Mouse (Mus musculus): Measurements from ENCODE around the gene Ankrd11. TPM values are rescaled to one million over a fixed set of nuclear protein-coding genes. Genes with fewer than 3 reads are reported as not detected.

The Ankrd11 gene
- polyA plus RNA-seq, 1 experiment from 2014 or later: 65.7 TPM

- Histone ChIP-seq H3K4me2 (no peak overlapping the region), H3K27ac (no peak overlapping the region), H3K27me3 (no peaks in the 10 kb centered on the region), H3K9me3 (no peaks in the 10 kb centered on the region), H3K9ac (no peak overlapping the region), H3K4me3 (replicated peaks) (no peak overlapping the region), H3K4me1 (peaks cover 8% of the 10 kb centered on the region), H3K36me3 (replicated peaks) (no peaks in the 10 kb centered on the region)
- 90% methylated on average over 5 of the region's 5 CpGs for WGBS
- no peak for ATAC-seq (ENCODE audit: low FRiP score)
Observed at GRCm38 (mm10) chr8:122949701-122950100, 92.4 kb downstream of the Ankrd11 start.

GRCm38 (mm10) chr8:122945775-122946174, 96.3 kb downstream of the Ankrd11 start:
- H3K9ac ChIP-seq: no peak overlapping the region
- no peaks in the 10 kb centered on the region for H3K9me3 ChIP-seq
- 78% methylated on average over 2 of the region's 2 CpGs for WGBS

GRCm38 (mm10) chr8:122942803-122943713, 99.0 kb downstream of the Ankrd11 start:
- H3K4me1 ChIP-seq: peaks cover 13% of the 10 kb centered on the region
- no peak for ATAC-seq (ENCODE audit: low FRiP score)
- no peak overlapping the region for H3K4me2 ChIP-seq
- H3K36me3 ChIP-seq (replicated peaks): no peaks in the 10 kb centered on the region
- H3K27me3 ChIP-seq: no peaks in the 10 kb centered on the region
- H3K9me3 ChIP-seq: no peaks in the 10 kb centered on the region
- peak overlapping the region; percentile 50; the same call in 1 of the 2 replicates for H3K27ac ChIP-seq
- no peak overlapping the region for H3K9ac ChIP-seq
- no peak overlapping the region for H3K4me3 ChIP-seq (replicated peaks)
- WGBS: 77% methylated on average over 9 of the region's 9 CpGs

More at GRCm38 (mm10) chr8:122945775-122946174, 96.3 kb downstream of the Ankrd11 start:
- no peak for ATAC-seq (ENCODE audit: low FRiP score)
- Histone ChIP-seq H3K4me1 (peaks cover 14% of the 10 kb centered on the region), H3K4me3 (replicated peaks) (no peak overlapping the region), H3K4me2 (no peak overlapping the region), H3K27ac (no peak overlapping the region), H3K27me3 (no peaks in the 10 kb centered on the region), H3K36me3 (replicated peaks) (no peaks in the 10 kb centered on the region)

GRCm38 (mm10) chr8:122938591-122938990, 103.5 kb downstream of the Ankrd11 start:
- 0 out of 2 replicates have a peak overlapping the region, but pooled peaks have one; percentile 61 for H3K27ac ChIP-seq
- no peak for ATAC-seq (ENCODE audit: low FRiP score)
- WGBS: 63% methylated on average over 4 of the region's 4 CpGs

GRCm38 (mm10) chr8:122938170-122938569, 103.9 kb downstream of the Ankrd11 start:
- Histone ChIP-seq H3K9me3 (no peaks in the 10 kb centered on the region), H3K4me1 (peaks cover 26% of the 10 kb centered on the region), H3K27me3 (no peaks in the 10 kb centered on the region), H3K9ac (no peak overlapping the region), H3K27ac (peak overlapping the region; percentile 61; the same call in 1 of the 2 replicates), H3K36me3 (replicated peaks) (no peaks in the 10 kb centered on the region), H3K4me3 (replicated peaks) (no peak overlapping the region), H3K4me2 (no peak overlapping the region)
- no peak for ATAC-seq (ENCODE audit: low FRiP score)
- 67% methylated on average over 3 of the region's 3 CpGs for WGBS

More at GRCm38 (mm10) chr8:122938591-122938990, 103.5 kb downstream of the Ankrd11 start:
- H3K4me2 ChIP-seq: no peak overlapping the region
- H3K4me3 ChIP-seq (replicated peaks): no peak overlapping the region
- H3K4me1 ChIP-seq: peaks cover 26% of the 10 kb centered on the region
- no peaks in the 10 kb centered on the region for H3K9me3 ChIP-seq
- no peaks in the 10 kb centered on the region for H3K27me3 ChIP-seq
- H3K9ac ChIP-seq: no peak overlapping the region
- H3K36me3 ChIP-seq (replicated peaks): no peaks in the 10 kb centered on the region

- 0 out of 2 replicates have a peak overlapping the region, but pooled peaks have one; percentile 61 for H3K27ac ChIP-seq
- no peaks in the 10 kb centered on the region for H3K36me3 ChIP-seq (replicated peaks)
- H3K27me3 ChIP-seq: no peaks in the 10 kb centered on the region
- 88% methylated on average over 2 of the region's 2 CpGs for WGBS
- no peaks in the 10 kb centered on the region for H3K9me3 ChIP-seq
- ATAC-seq (ENCODE audit: low FRiP score): no peak
- no peak overlapping the region for H3K4me3 ChIP-seq (replicated peaks)
- H3K9ac ChIP-seq: no peak overlapping the region
- peaks cover 28% of the 10 kb centered on the region for H3K4me1 ChIP-seq
- no peak overlapping the region for H3K4me2 ChIP-seq
Observed at GRCm38 (mm10) chr8:122937545-122938053, 104.5 kb downstream of the Ankrd11 start.

- H3K4me1 ChIP-seq: peaks cover 32% of the 10 kb centered on the region
- H3K27ac ChIP-seq: no peak overlapping the region
Observed at GRCm38 (mm10) chr8:122935912-122936311, 106.2 kb downstream of the Ankrd11 start.

GRCm38 (mm10) chr8:122935118-122935517, 107.0 kb downstream of the Ankrd11 start:
- Histone ChIP-seq H3K4me2 (no peak overlapping the region), H3K27me3 (no peaks in the 10 kb centered on the region), H3K9me3 (no peaks in the 10 kb centered on the region), H3K9ac (no peak overlapping the region), H3K4me3 (replicated peaks) (no peak overlapping the region), H3K4me1 (peaks cover 32% of the 10 kb centered on the region), H3K36me3 (replicated peaks) (no peaks in the 10 kb centered on the region), H3K27ac (peak overlapping the region; percentile 3; the same call in 1 of the 2 replicates)
- no peak for ATAC-seq (ENCODE audit: low FRiP score)
- WGBS: 81% methylated on average over 1 of the region's 1 CpGs

More at GRCm38 (mm10) chr8:122935912-122936311, 106.2 kb downstream of the Ankrd11 start:
- ATAC-seq (ENCODE audit: low FRiP score): no peak
- no peaks in the 10 kb centered on the region for H3K9me3 ChIP-seq
- no peak overlapping the region for H3K9ac ChIP-seq
- no peak overlapping the region for H3K4me2 ChIP-seq
- H3K36me3 ChIP-seq (replicated peaks): no peaks in the 10 kb centered on the region
- no peaks in the 10 kb centered on the region for H3K27me3 ChIP-seq
- 86% methylated on average over 3 of the region's 3 CpGs for WGBS
- no peak overlapping the region for H3K4me3 ChIP-seq (replicated peaks)

- Histone ChIP-seq H3K4me2 (no peak overlapping the region), H3K36me3 (replicated peaks) (no peaks in the 10 kb centered on the region), H3K9ac (no peak overlapping the region), H3K27me3 (no peaks in the 10 kb centered on the region), H3K4me1 (peaks cover 32% of the 10 kb centered on the region), H3K9me3 (no peaks in the 10 kb centered on the region), H3K27ac (no peak overlapping the region), H3K4me3 (replicated peaks) (no peak overlapping the region)
- no peak for ATAC-seq (ENCODE audit: low FRiP score)
Observed at GRCm38 (mm10) chr8:122933973-122934372, 108.1 kb downstream of the Ankrd11 start.

GRCm38 (mm10) chr8:122932561-122932959, 109.5 kb downstream of the Ankrd11 start:
- H3K9me3 ChIP-seq: no peaks in the 10 kb centered on the region
- no peaks in the 10 kb centered on the region for H3K27me3 ChIP-seq
- no peak overlapping the region for H3K4me2 ChIP-seq
- no peak overlapping the region for H3K27ac ChIP-seq
- WGBS: 87% methylated on average over 2 of the region's 2 CpGs
- H3K36me3 ChIP-seq (replicated peaks): no peaks in the 10 kb centered on the region
- peaks cover 21% of the 10 kb centered on the region for H3K4me1 ChIP-seq
- no peak overlapping the region for H3K9ac ChIP-seq
- H3K4me3 ChIP-seq (replicated peaks): no peak overlapping the region
- ATAC-seq (ENCODE audit: low FRiP score): no peak

GRCm38 (mm10) chr8:122931834-122932560, 110.1 kb downstream of the Ankrd11 start:
- 0 out of 2 replicates have a peak, but pooled peaks cover 4% of the 10 kb centered on the region for H3K36me3 ChIP-seq (replicated peaks)
- no peaks in the 10 kb centered on the region for H3K9me3 ChIP-seq
- no peak overlapping the region for H3K9ac ChIP-seq
- no peak overlapping the region for H3K4me3 ChIP-seq (replicated peaks)
- H3K4me2 ChIP-seq: no peak overlapping the region
- H3K4me1 ChIP-seq: peaks cover 15% of the 10 kb centered on the region
- WGBS: 77% methylated on average over 3 of the region's 3 CpGs
- H3K27ac ChIP-seq: peak overlapping the region; percentile 43; the same call in 1 of the 2 replicates
- no peak for ATAC-seq (ENCODE audit: low FRiP score)
- no peaks in the 10 kb centered on the region for H3K27me3 ChIP-seq

GRCm38 (mm10) chr8:122928631-122929224, 113.3 kb downstream of the Ankrd11 start:
- no peak overlapping the region for H3K9ac ChIP-seq
- no peaks in the 10 kb centered on the region for H3K9me3 ChIP-seq
- no peak overlapping the region for H3K4me2 ChIP-seq
- H3K27ac ChIP-seq: no peak overlapping the region
- H3K36me3 ChIP-seq (replicated peaks): 0 out of 2 replicates have a peak, but pooled peaks cover 4% of the 10 kb centered on the region
- WGBS: 94% methylated on average over 7 of the region's 7 CpGs
- peaks cover 13% of the 10 kb centered on the region for H3K4me1 ChIP-seq
- no peaks in the 10 kb centered on the region for H3K27me3 ChIP-seq
- ATAC-seq (ENCODE audit: low FRiP score): no peak
- H3K4me3 ChIP-seq (replicated peaks): no peak overlapping the region
